Mouse (Mus musculus): ENCODE results near the gene Letm1. TPM values are rescaled to one million over a fixed set of nuclear protein-coding genes. Genes with fewer than 3 reads are reported as not detected.

Gene Letm1
- polyA plus RNA-seq, 1 experiment from 2014 or later: 54.2 TPM

- Histone ChIP-seq H3K9ac (ENCODE audit: low read depth, low read length) (peak overlapping the region; percentile 89), H3K9me3 (ENCODE audit: control insufficient read depth, low read length) (no peaks in the 10 kb centered on the region), H3K27ac (ENCODE audit: low read depth, low read length) (peak overlapping the region; percentile 55; the same call in 1 of the 2 replicates), H3K4me1 (replicated peaks; ENCODE audit: control insufficient read depth, insufficient read depth, low read length) (peaks cover 20% of the 10 kb centered on the region), H3K4me3 (ENCODE audit: low read depth, low read length) (peak overlapping the region; percentile 94), H3K27me3 (replicated peaks; ENCODE audit: control insufficient read depth, insufficient read depth, low read length) (no peaks in the 10 kb centered on the region), H3K4me2 (peak overlapping the region; percentile 94), H3K36me3 (ENCODE audit: control insufficient read depth, insufficient read depth, low read length) (peaks cover 8% of the 10 kb centered on the region)
- WGBS: 4% methylated on average over 11 of the region's 11 CpGs
- DNase-seq (ENCODE audit: low spot score): no peak
- ATAC-seq (replicated peaks; ENCODE audit: low FRiP score): peak; percentile 25; the same call in 1 of the 2 replicates
Observed at GRCm38 (mm10) chr5:33781964-33782344, 663 bp downstream of the Letm1 start.

- no peak overlapping the region for H3K4me3 ChIP-seq (ENCODE audit: low read depth, low read length)
- H3K27me3 ChIP-seq (replicated peaks; ENCODE audit: control insufficient read depth, insufficient read depth, low read length): no peaks in the 10 kb centered on the region
- peaks cover 8% of the 10 kb centered on the region for H3K36me3 ChIP-seq (ENCODE audit: control insufficient read depth, insufficient read depth, low read length)
- no peak overlapping the region for H3K27ac ChIP-seq (ENCODE audit: low read depth, low read length)
- DNase-seq (ENCODE audit: low spot score) (no peak), ATAC-seq (replicated peaks; ENCODE audit: low FRiP score) (no peak)
- H3K9ac ChIP-seq (ENCODE audit: low read depth, low read length): no peak overlapping the region
- no peaks in the 10 kb centered on the region for H3K9me3 ChIP-seq (ENCODE audit: control insufficient read depth, low read length)
- H3K4me1 ChIP-seq (replicated peaks; ENCODE audit: control insufficient read depth, insufficient read depth, low read length): peaks cover 15% of the 10 kb centered on the region
- no peak overlapping the region for H3K4me2 ChIP-seq
Observed at GRCm38 (mm10) chr5:33777195-33777594, 5.4 kb downstream of the Letm1 start.

- no peak overlapping the region for H3K27ac ChIP-seq (ENCODE audit: low read depth, low read length)
- no peak overlapping the region for H3K4me3 ChIP-seq (ENCODE audit: low read depth, low read length)
- H3K36me3 ChIP-seq (ENCODE audit: control insufficient read depth, insufficient read depth, low read length): peaks cover 28% of the 10 kb centered on the region
- H3K4me2 ChIP-seq: no peak overlapping the region
- H3K9ac ChIP-seq (ENCODE audit: low read depth, low read length): no peak overlapping the region
- DNase-seq (ENCODE audit: low spot score) (no peak), ATAC-seq (replicated peaks; ENCODE audit: low FRiP score) (no peak)
- no peaks in the 10 kb centered on the region for H3K9me3 ChIP-seq (ENCODE audit: control insufficient read depth, low read length)
- WGBS: 84% methylated on average over 8 of the region's 8 CpGs
- no peaks in the 10 kb centered on the region for H3K27me3 ChIP-seq (replicated peaks; ENCODE audit: control insufficient read depth, insufficient read depth, low read length)
- no peaks in the 10 kb centered on the region for H3K4me1 ChIP-seq (replicated peaks; ENCODE audit: control insufficient read depth, insufficient read depth, low read length)
Observed at GRCm38 (mm10) chr5:33743481-33743880, 39.1 kb downstream of the Letm1 start.

- Histone ChIP-seq H3K9me3 (ENCODE audit: control insufficient read depth, low read length) (no peaks in the 10 kb centered on the region), H3K4me1 (replicated peaks; ENCODE audit: control insufficient read depth, insufficient read depth, low read length) (no peaks in the 10 kb centered on the region), H3K9ac (ENCODE audit: low read depth, low read length) (no peak overlapping the region), H3K4me2 (no peak overlapping the region), H3K36me3 (ENCODE audit: control insufficient read depth, insufficient read depth, low read length) (peaks cover 18% of the 10 kb centered on the region), H3K27me3 (replicated peaks; ENCODE audit: control insufficient read depth, insufficient read depth, low read length) (no peaks in the 10 kb centered on the region), H3K4me3 (ENCODE audit: low read depth, low read length) (no peak overlapping the region), H3K27ac (ENCODE audit: low read depth, low read length) (no peak overlapping the region)
- peak; percentile 43 for ATAC-seq (replicated peaks; ENCODE audit: low FRiP score)
- WGBS: 80% methylated on average over 4 of the region's 4 CpGs
- no peak for DNase-seq (ENCODE audit: low spot score)
Observed at GRCm38 (mm10) chr5:33740548-33740947, 42.1 kb downstream of the Letm1 start.

- no peak overlapping the region for H3K4me2 ChIP-seq
- no peak overlapping the region for H3K4me3 ChIP-seq (ENCODE audit: low read depth, low read length)
- H3K27ac ChIP-seq (ENCODE audit: low read depth, low read length): no peak overlapping the region
- ATAC-seq (replicated peaks; ENCODE audit: low FRiP score) (no peak), DNase-seq (ENCODE audit: low spot score) (no peak)
- no peak overlapping the region for H3K9ac ChIP-seq (ENCODE audit: low read depth, low read length)
- no peaks in the 10 kb centered on the region for H3K9me3 ChIP-seq (ENCODE audit: control insufficient read depth, low read length)
- no peaks in the 10 kb centered on the region for H3K27me3 ChIP-seq (replicated peaks; ENCODE audit: control insufficient read depth, insufficient read depth, low read length)
- peaks cover 13% of the 10 kb centered on the region for H3K36me3 ChIP-seq (ENCODE audit: control insufficient read depth, insufficient read depth, low read length)
- H3K4me1 ChIP-seq (replicated peaks; ENCODE audit: control insufficient read depth, insufficient read depth, low read length): no peaks in the 10 kb centered on the region
Observed at GRCm38 (mm10) chr5:33738341-33738740, 44.3 kb downstream of the Letm1 start.

- Histone ChIP-seq H3K4me1 (replicated peaks; ENCODE audit: control insufficient read depth, insufficient read depth, low read length) (no peaks in the 10 kb centered on the region), H3K27ac (ENCODE audit: low read depth, low read length) (no peak overlapping the region), H3K4me2 (no peak overlapping the region), H3K27me3 (replicated peaks; ENCODE audit: control insufficient read depth, insufficient read depth, low read length) (no peaks in the 10 kb centered on the region), H3K4me3 (ENCODE audit: low read depth, low read length) (no peak overlapping the region), H3K9ac (ENCODE audit: low read depth, low read length) (no peak overlapping the region), H3K36me3 (ENCODE audit: control insufficient read depth, insufficient read depth, low read length) (peaks cover 10% of the 10 kb centered on the region), H3K9me3 (ENCODE audit: control insufficient read depth, low read length) (no peaks in the 10 kb centered on the region)
- DNase-seq (ENCODE audit: low spot score) (peak; percentile 71), ATAC-seq (replicated peaks; ENCODE audit: low FRiP score) (no peak)
- WGBS: 29% methylated on average over 7 of the region's 7 CpGs
Observed at GRCm38 (mm10) chr5:33737903-33738321, 44.7 kb downstream of the Letm1 start.

- Histone ChIP-seq H3K9me3 (ENCODE audit: control insufficient read depth, low read length) (no peaks in the 10 kb centered on the region), H3K36me3 (ENCODE audit: control insufficient read depth, insufficient read depth, low read length) (peaks cover 2% of the 10 kb centered on the region), H3K4me2 (no peak overlapping the region), H3K27me3 (replicated peaks; ENCODE audit: control insufficient read depth, insufficient read depth, low read length) (no peaks in the 10 kb centered on the region), H3K4me1 (replicated peaks; ENCODE audit: control insufficient read depth, insufficient read depth, low read length) (no peaks in the 10 kb centered on the region), H3K27ac (ENCODE audit: low read depth, low read length) (no peak overlapping the region), H3K4me3 (ENCODE audit: low read depth, low read length) (no peak overlapping the region), H3K9ac (ENCODE audit: low read depth, low read length) (no peak overlapping the region)
- no peak for DNase-seq (ENCODE audit: low spot score)
- WGBS: 71% methylated on average over 9 of the region's 9 CpGs
- no peak for ATAC-seq (replicated peaks; ENCODE audit: low FRiP score)
Observed at GRCm38 (mm10) chr5:33736230-33736629, 46.4 kb downstream of the Letm1 start.

GRCm38 (mm10) chr5:33735412-33736092 lies 47.1 kb downstream of the Letm1 start:
- Histone ChIP-seq H3K27me3 (replicated peaks; ENCODE audit: control insufficient read depth, insufficient read depth, low read length) (no peaks in the 10 kb centered on the region), H3K4me2 (no peak overlapping the region), H3K27ac (ENCODE audit: low read depth, low read length) (no peak overlapping the region), H3K36me3 (ENCODE audit: control insufficient read depth, insufficient read depth, low read length) (no peaks in the 10 kb centered on the region; the same call in none of the 2 replicates), H3K4me3 (ENCODE audit: low read depth, low read length) (no peak overlapping the region), H3K4me1 (replicated peaks; ENCODE audit: control insufficient read depth, insufficient read depth, low read length) (no peaks in the 10 kb centered on the region), H3K9ac (ENCODE audit: low read depth, low read length) (no peak overlapping the region), H3K9me3 (ENCODE audit: control insufficient read depth, low read length) (no peaks in the 10 kb centered on the region)
- DNase-seq (ENCODE audit: low spot score) (no peak), ATAC-seq (replicated peaks; ENCODE audit: low FRiP score) (no peak)
- 88% methylated on average over 16 of the region's 16 CpGs for whole genome bisulfite sequencing

- WGBS: 88% methylated on average over 12 of the region's 12 CpGs
- ATAC-seq (replicated peaks; ENCODE audit: low FRiP score) (no peak), DNase-seq (ENCODE audit: low spot score) (no peak)
Observed at GRCm38 (mm10) chr5:33733837-33734236, 48.8 kb downstream of the Letm1 start.

More at GRCm38 (mm10) chr5:33733837-33734236, 48.8 kb downstream of the Letm1 start:
- no peaks in the 10 kb centered on the region; the same call in 1 of the 2 replicates for H3K36me3 ChIP-seq (ENCODE audit: control insufficient read depth, insufficient read depth, low read length)
- H3K4me3 ChIP-seq (ENCODE audit: low read depth, low read length): no peak overlapping the region
- no peaks in the 10 kb centered on the region for H3K27me3 ChIP-seq (replicated peaks; ENCODE audit: control insufficient read depth, insufficient read depth, low read length)
- H3K9me3 ChIP-seq (ENCODE audit: control insufficient read depth, low read length): no peaks in the 10 kb centered on the region
- no peak overlapping the region for H3K4me2 ChIP-seq
- H3K27ac ChIP-seq (ENCODE audit: low read depth, low read length): no peak overlapping the region
- H3K9ac ChIP-seq (ENCODE audit: low read depth, low read length): no peak overlapping the region
- H3K4me1 ChIP-seq (replicated peaks; ENCODE audit: control insufficient read depth, insufficient read depth, low read length): no peaks in the 10 kb centered on the region
